Mouse (Mus musculus): Measurements from ENCODE around the gene 5730522E02Rik.

Gene 5730522E02Rik

GRCm38 (mm10) chr11:25848824-25849644 is 361.5 kb downstream of the 5730522E02Rik start:
- DNase-seq (ENCODE audit: low read depth in 1 of 2, low spot score in 2 of 2), result no peak

DNA sequence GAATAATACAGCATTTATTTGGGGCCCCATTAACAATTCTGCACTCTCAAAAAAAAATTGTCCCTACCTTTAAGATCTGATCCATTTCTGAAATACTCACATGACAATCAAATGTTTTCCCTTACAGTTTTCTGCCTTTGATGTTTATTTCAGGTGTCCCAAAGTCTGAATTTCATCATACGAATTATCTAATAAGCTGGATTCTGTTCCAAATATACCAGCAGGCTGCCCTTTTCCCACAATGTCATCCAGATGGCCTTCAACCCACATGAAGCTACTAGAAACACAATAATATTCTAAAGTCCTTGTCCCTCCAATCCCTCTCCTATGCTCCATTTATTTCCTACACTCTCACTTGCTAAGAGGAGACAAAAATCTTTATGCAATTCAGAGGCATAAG is 372.1 kb downstream of the 5730522E02Rik start:
- DNase-seq (ENCODE audit: low read depth in 1 of 2, low spot score in 2 of 2), result no peak

GRCm38 (mm10) chr11:25819789-25820188 is 390.8 kb downstream of the 5730522E02Rik start:
- no peak for DNase-seq (ENCODE audit: low read depth in 1 of 2, low spot score in 2 of 2)

- no peak for DNase-seq (ENCODE audit: low read depth in 1 of 2, low spot score in 2 of 2)
Observed at GRCm38 (mm10) chr11:25813446-25813845, 397.1 kb downstream of the 5730522E02Rik start.

GRCm38 (mm10) chr11:25787691-25788090 is 422.9 kb downstream of the 5730522E02Rik start:
- DNase-seq (ENCODE audit: low read depth in 1 of 2, low spot score in 2 of 2), result no peak

DNA sequence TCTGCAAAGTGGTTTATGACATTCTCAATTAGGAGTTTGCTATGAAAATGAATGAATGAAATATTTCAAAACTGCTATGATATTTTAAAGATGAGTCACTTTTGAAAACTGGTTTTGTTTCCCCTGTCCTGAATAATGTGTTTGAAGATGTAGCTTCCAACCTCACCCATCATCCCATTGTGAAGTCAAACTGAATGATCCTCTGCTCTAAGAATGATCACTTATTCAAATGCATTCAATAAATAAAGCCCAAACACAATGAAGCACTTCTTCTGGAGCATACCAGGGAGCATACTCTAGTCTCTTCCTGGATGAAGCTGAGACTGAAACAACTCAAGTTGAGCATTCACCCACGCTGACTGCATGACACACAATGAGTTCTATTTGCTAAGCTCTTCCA is 438.3 kb downstream of the 5730522E02Rik start:
- no peak for DNase-seq (ENCODE audit: low read depth in 1 of 2, low spot score in 2 of 2)

GRCm38 (mm10) chr11:25770991-25771568 is 439.5 kb downstream of the 5730522E02Rik start:
- no peak for DNase-seq (ENCODE audit: low read depth in 1 of 2, low spot score in 2 of 2)

DNA sequence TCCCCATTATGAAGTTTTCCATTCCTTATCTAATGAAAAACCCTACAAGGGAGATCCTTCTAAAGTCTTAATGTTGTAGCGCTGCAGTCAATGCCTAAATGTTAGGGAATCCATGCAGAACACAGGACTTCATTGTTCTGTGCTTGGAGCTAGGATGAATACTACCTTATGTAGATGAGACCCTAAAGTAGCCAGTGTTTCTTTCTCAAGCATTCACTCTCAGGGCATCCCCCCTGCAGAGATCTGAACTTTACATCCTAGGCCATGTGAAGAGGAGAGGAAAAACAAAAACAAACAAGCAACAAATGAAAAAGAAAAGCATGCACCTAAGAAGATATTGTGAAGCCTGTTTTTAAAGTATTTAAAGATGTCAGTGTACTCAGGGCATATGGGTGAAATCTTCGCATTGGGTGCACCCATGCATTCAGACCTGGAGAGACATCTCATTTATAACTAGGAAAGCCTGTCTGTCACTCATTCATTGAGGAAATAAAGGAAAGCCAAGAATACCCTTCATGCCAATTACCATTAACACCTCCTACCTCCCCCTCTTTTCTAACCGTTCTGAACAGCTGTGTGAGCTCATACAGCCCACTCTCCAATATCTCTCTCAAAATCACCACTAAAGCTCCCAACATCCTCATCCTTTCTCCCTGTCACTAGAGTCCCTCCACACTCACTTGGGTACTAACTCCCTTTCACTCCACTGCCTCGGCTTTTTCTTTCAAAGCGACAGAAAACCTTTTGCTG is 442.8 kb downstream of the 5730522E02Rik start:
- DNase-seq (ENCODE audit: low read depth in 1 of 2, low spot score in 2 of 2), result no peak

GRCm38 (mm10) chr11:25753156-25753899 is 457.2 kb downstream of the 5730522E02Rik start:
- no peak for DNase-seq (ENCODE audit: low read depth in 1 of 2, low spot score in 2 of 2)

- DNase-seq (ENCODE audit: low read depth in 1 of 2, low spot score in 2 of 2), result no peak
Observed at GRCm38 (mm10) chr11:25752418-25752817, 458.1 kb downstream of the 5730522E02Rik start.

DNA sequence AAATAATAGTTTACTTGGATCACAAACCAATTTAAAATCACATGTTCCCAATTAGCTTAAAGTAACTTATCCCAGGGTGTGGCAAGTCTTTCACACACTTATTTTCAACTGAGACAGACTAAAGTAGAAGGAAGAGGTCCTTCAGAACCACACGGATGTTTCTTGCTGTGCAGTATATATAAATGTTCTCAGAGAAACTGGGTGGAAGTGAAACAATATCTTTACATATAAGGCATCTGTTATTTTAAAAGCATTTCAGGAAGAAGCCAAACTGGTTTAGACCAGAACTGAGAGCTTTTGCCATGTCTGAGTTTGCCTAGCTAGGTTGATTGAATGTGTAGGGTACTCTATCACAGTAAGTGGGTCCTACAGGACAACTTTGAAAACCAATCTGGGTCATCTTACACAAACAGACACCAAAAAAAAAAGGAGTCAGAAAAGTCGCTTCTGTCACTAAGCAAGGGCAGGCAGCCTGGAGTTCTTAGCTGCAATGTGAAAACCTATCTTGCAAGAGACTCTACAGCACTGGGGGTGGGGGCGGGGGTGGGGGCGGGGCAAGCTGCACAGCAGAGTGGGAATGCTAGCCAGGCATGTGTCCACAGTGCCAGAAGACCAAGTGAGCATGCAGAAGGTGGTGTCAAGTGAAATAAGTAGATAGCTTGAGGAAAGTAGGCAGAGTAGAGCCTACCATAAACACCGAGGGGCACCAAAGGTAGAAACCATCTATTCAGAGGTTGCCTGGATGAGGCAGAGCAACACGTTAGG is 463.3 kb downstream of the 5730522E02Rik start:
- no peak for DNase-seq (ENCODE audit: low read depth in 1 of 2, low spot score in 2 of 2)

GRCm38 (mm10) chr11:25743664-25744063 is 466.9 kb downstream of the 5730522E02Rik start:
- DNase-seq (ENCODE audit: low read depth in 1 of 2, low spot score in 2 of 2), result no peak

GRCm38 (mm10) chr11:25737255-25737654 is 473.3 kb downstream of the 5730522E02Rik start:
- DNase-seq (ENCODE audit: low read depth in 1 of 2, low spot score in 2 of 2), result no peak

- no peak for DNase-seq (ENCODE audit: low read depth in 1 of 2, low spot score in 2 of 2)
Observed at GRCm38 (mm10) chr11:25729476-25729875, 481.1 kb downstream of the 5730522E02Rik start.

- DNase-seq (ENCODE audit: low read depth in 1 of 2, low spot score in 2 of 2), result no peak
Observed at GRCm38 (mm10) chr11:25715447-25716321, 494.9 kb downstream of the 5730522E02Rik start.

DNA sequence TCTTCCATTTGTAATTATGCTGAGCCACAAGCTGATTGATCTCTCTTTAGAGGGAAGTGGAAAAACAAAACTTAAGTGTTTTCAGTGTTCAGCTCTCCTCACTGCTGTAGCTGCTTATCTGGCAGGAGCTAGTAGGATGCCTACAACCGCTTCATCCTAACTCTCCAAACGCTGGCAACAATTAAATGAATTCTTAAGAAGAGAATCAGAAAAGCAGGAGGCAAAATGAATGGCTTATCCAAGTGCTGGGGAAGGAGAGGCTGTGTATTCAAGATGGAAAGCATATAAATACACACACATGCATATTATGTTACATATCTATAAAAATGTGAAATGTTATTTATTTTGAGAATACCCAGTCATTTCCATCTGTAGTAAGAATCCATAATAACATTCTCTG is 500.0 kb downstream of the 5730522E02Rik start:
- no peak for DNase-seq (ENCODE audit: low read depth in 1 of 2, low spot score in 2 of 2)

GRCm38 (mm10) chr11:25709892-25710291 is 500.7 kb downstream of the 5730522E02Rik start:
- DNase-seq (ENCODE audit: low read depth in 1 of 2, low spot score in 2 of 2), result no peak

GRCm38 (mm10) chr11:25704332-25705168 is 506.0 kb downstream of the 5730522E02Rik start:
- DNase-seq (ENCODE audit: low read depth in 1 of 2, low spot score in 2 of 2), result no peak

DNA sequence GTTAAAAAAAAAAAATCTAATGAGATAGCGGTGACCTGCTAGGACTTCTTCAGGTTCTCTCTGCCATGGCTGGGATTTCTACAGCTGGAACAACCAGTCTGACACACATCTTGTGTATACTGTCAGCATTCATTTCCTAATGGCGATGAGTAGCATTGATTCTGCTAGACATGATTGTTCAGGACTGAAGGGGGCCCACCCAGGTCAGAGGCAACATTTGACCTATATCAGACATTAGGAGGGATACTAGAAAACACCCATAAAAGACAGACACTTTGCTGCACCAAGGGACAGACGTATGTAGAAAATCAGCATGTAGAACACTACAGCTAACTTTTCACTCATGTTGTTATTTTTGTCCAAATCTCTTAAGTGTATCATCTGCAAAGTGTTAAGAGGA is 507.8 kb downstream of the 5730522E02Rik start:
- DNase-seq (ENCODE audit: low read depth in 1 of 2, low spot score in 2 of 2), result no peak

Measured in monocyte, adult 2 months (primary cell).